Mouse (Mus musculus) small intestine, adult 2 months (tissue): Measurements from ENCODE around the gene Rab1a.

Experiments
- CTCF ChIP-seq: fragments of 200-500 bp; IDR thresholded peaks from 2 replicates; pipeline ENCODE4 v1.5.1; 2012; ENCODE audit warnings: low read depth, mild to moderate bottlenecking, control low read depth, inconsistent platforms, low read length, moderate library complexity, mixed read lengths; ENCODE audit not compliant: insufficient replicate concordance, insufficient read length; ENCODE audit errors: extremely low read depth
- POLR2A ChIP-seq: fragments of 200-500 bp; IDR thresholded peaks from 2 replicates; pipeline ENCODE4 v1.6.1; 2012; ENCODE audit warnings: low read depth, mild to moderate bottlenecking, control low read depth, inconsistent platforms, low read length, moderate library complexity

DNA sequence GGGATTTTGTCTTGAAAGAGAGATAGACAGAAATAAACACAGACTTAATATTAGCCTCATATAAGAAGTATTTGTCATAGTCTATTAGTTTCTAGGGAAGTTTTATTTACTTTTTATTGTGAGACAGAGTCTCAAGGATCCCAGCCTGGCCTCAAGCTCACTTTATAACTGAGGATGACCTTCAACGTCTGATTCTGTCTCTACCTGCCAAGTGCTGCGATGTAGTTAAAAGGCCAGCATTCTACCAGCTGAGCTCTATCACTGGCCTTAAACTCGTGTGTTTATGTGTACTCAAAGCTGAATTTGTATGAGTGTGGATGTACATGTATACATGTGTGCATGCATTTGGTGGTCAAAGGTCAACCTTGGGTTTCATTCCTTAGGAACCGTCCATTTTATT is 4.3 kb downstream of the Rab1a start:
- TF ChIP-seq POLR2A = no peak
- no peak for TF ChIP-seq CTCF
